13 mouse cellular contexts compared by ENCODE assay signal in genomic region chr14:31138219-31138896, GRCm38 (mm10). TPM values are rescaled to one million over a fixed set of nuclear protein-coding genes. Genes with fewer than 3 reads are reported as not detected.
DNase-seq lines count a peak whose midpoint lies in the region; ATAC-seq lines count a peak whose summit lies in the region.
"Had no signal": no experiment of that assay in that cellular context is flagged by ENCODE, and none has a peak within 500 bp of the region (broad histone marks: within the 10 kb centered on the region; RNA-seq: fewer than 3 reads in every experiment).

No protein-coding gene starts in this region.

- DNase-seq in gastrocnemius, postnatal 10 days = peak; percentile 4
- no peak for DNase-seq in gastrocnemius, postnatal 36 days
- peak; percentile 13 for DNase-seq in urinary bladder, adult 2 months (ENCODE audit: low spot score)
- DNase-seq in urinary bladder, postnatal 25 days (ENCODE audit: low spot score) = no peak
- DNase-seq in frontal cortex, adult 2 months (ENCODE audit: extremely low spot score in 1 of 2, low spot score in 1 of 2) = no peak
- DNase-seq in c-Kit-positive CD71-positive TER-119-positive erythroid progenitor cells, embryonic 14.5 days (ENCODE audit: low spot score) = no peak

- no peaks in the 10 kb centered on the region for H3K27me3 ChIP-seq in kidney, embryonic 16.5 days (ENCODE audit: insufficient read depth, low read length)
- no peaks in the 10 kb centered on the region for H3K27me3 ChIP-seq in kidney, embryonic 14.5 days (ENCODE audit: control insufficient read depth, insufficient read depth, low read length)
- H3K27me3 ChIP-seq: forebrain, embryonic 13.5 days; limb, embryonic 13.5 days had no signal

- no peak for ATAC-seq in kidney, embryonic 16.5 days (ENCODE audit: low FRiP score, low TSS enrichment)
- ATAC-seq in kidney, embryonic 14.5 days (ENCODE audit: low FRiP score, low TSS enrichment) = no peak
- ATAC-seq: forebrain, embryonic 13.5 days; intestine, embryonic 16.5 days had no signal

- H3K4me3 ChIP-seq in kidney, embryonic 16.5 days (ENCODE audit: low read length) = no peak overlapping the region
- no peak overlapping the region for H3K4me3 ChIP-seq in kidney, embryonic 14.5 days (ENCODE audit: low read length)
- H3K4me3 ChIP-seq: embryonic facial prominence, embryonic 10.5 days; forebrain, embryonic 13.5 days; limb, embryonic 13.5 days had no signal

- 75% methylated on average over 30 of the region's 35 CpGs for WGBS in kidney, embryonic 16.5 days
- WGBS in kidney, embryonic 14.5 days = 86% methylated on average over 29 of the region's 35 CpGs

- peaks cover 78% of the 10 kb centered on the region for H3K36me3 ChIP-seq in kidney, embryonic 16.5 days (ENCODE audit: insufficient read depth, low read length)
- H3K36me3 ChIP-seq in kidney, embryonic 14.5 days (ENCODE audit: control insufficient read depth, insufficient read depth, low read length) = peaks cover 83% of the 10 kb centered on the region

- H3K9ac ChIP-seq in kidney, embryonic 16.5 days (replicated peaks; ENCODE audit: low read length) = no peak overlapping the region
- no peak overlapping the region for H3K9ac ChIP-seq in kidney, embryonic 14.5 days (ENCODE audit: low read depth, low read length)
- H3K9ac ChIP-seq: forebrain, embryonic 13.5 days; limb, embryonic 13.5 days had no signal

- H3K27ac ChIP-seq in kidney, embryonic 16.5 days (ENCODE audit: low read length) = peak overlapping the region; percentile 82; the same call in 1 of the 2 replicates
- no peak overlapping the region for H3K27ac ChIP-seq in kidney, embryonic 14.5 days (ENCODE audit: low read depth, low read length)
- H3K27ac ChIP-seq: forebrain, embryonic 13.5 days had no signal

- intact Hi-C loops in gastrocnemius, postnatal 36 days (cut with DNase I) = no loop called here

- 0 out of 2 replicates have a peak, but pooled peaks cover 5% of the 10 kb centered on the region for H3K9me3 ChIP-seq in kidney, embryonic 16.5 days (ENCODE audit: low read length)
- H3K9me3 ChIP-seq in kidney, embryonic 14.5 days (ENCODE audit: control insufficient read depth, low read length) = no peaks in the 10 kb centered on the region
- H3K9me3 ChIP-seq: embryonic facial prominence, embryonic 10.5 days; forebrain, embryonic 13.5 days; limb, embryonic 13.5 days had no signal

- peaks cover 27% of the 10 kb centered on the region for H3K4me1 ChIP-seq in kidney, embryonic 16.5 days (ENCODE audit: insufficient read depth, low read length)
- peaks cover 2% of the 10 kb centered on the region for H3K4me1 ChIP-seq in kidney, embryonic 14.5 days (ENCODE audit: control insufficient read depth, insufficient read depth, low read length)

- no peak overlapping the region for H3K4me2 ChIP-seq in kidney, embryonic 16.5 days (replicated peaks; ENCODE audit: low read depth, low read length)
- no peak overlapping the region for H3K4me2 ChIP-seq in kidney, embryonic 14.5 days (replicated peaks; ENCODE audit: low read depth, low read length)
- H3K4me2 ChIP-seq: forebrain, embryonic 13.5 days; limb, embryonic 13.5 days had no signal

RNA-seq across cellular contexts. Expression of gene Nt5dc2, which starts 7.5 kb away (rescaled TPM):
- total RNA-seq in gastrocnemius, postnatal 10 days (2021) = 10 to 100 TPM; 14.2 to 14.5 TPM
- 1 to 10 TPM; 2.2 to 2.4 TPM for total RNA-seq in gastrocnemius, postnatal 36 days (2021)
- polyA plus RNA-seq in kidney, embryonic 16.5 days (2015; fragmentation: Nextera tagmentation; extraction: Ambion mirVana) = 350 and 354 TPM in 2 replicates
- polyA plus RNA-seq in kidney, embryonic 14.5 days (2014; fragmentation: Nextera tagmentation; extraction: Ambion mirVana) = 377 and 517 TPM in 2 replicates
- polyA plus RNA-seq in urinary bladder, adult 2 months (2012; rRNA removed) = 8.0 and 8.1 TPM in 2 replicates
- 20.2 and 21.4 TPM in 2 replicates for polyA plus RNA-seq in frontal cortex, adult 2 months (2012; rRNA removed)
- total RNA-seq: monocyte, adult 5-6 weeks had no signal

RNA-seq across cellular contexts. Expression of gene Smim4, which starts 9.6 kb away (rescaled TPM):
- 10 to 100 TPM; 39.5 to 43.0 TPM for total RNA-seq in gastrocnemius, postnatal 10 days (2021)
- total RNA-seq in gastrocnemius, postnatal 36 days (2021) = 10 to 100 TPM; 29.3 to 40.5 TPM
- polyA plus RNA-seq in kidney, embryonic 16.5 days (2015; fragmentation: Nextera tagmentation; extraction: Ambion mirVana) = 105 and 109 TPM in 2 replicates
- 98.5 and 124 TPM in 2 replicates for polyA plus RNA-seq in kidney, embryonic 14.5 days (2014; fragmentation: Nextera tagmentation; extraction: Ambion mirVana)
- polyA plus RNA-seq in urinary bladder, adult 2 months (2012; rRNA removed) = 28.1 and 42.8 TPM in 2 replicates
- 25.7 and 29.9 TPM in 2 replicates for polyA plus RNA-seq in frontal cortex, adult 2 months (2012; rRNA removed)

RNA-seq across cellular contexts. Expression of gene Stab1, which starts 30.1 kb away (rescaled TPM):
- total RNA-seq in gastrocnemius, postnatal 10 days (2021) = 10 to 100 TPM; 45.3 to 54.3 TPM
- total RNA-seq in gastrocnemius, postnatal 36 days (2021) = 10 to 100 TPM; 15.6 to 17.7 TPM
- polyA plus RNA-seq in kidney, embryonic 16.5 days (2015; fragmentation: Nextera tagmentation; extraction: Ambion mirVana) = 35.2 and 39.8 TPM in 2 replicates
- polyA plus RNA-seq in kidney, embryonic 14.5 days (2014; fragmentation: Nextera tagmentation; extraction: Ambion mirVana) = 39.8 and 41.1 TPM in 2 replicates
- 85.3 and 90.2 TPM in 2 replicates for polyA plus RNA-seq in urinary bladder, adult 2 months (2012; rRNA removed)
- polyA plus RNA-seq in frontal cortex, adult 2 months (2012; rRNA removed) = 15.5 and 19.1 TPM in 2 replicates
- total RNA-seq: monocyte, adult 5-6 weeks had no signal

Comparison
In these comparisons a context has a peak if more than half of its experiments do, and no peak if none do; other contexts are left out.
1. DNase-seq: peak in gastrocnemius, postnatal 10 days (single experiment) and urinary bladder, adult 2 months (single experiment); none in gastrocnemius, postnatal 36 days (0 of 2), urinary bladder, postnatal 25 days (single experiment), frontal cortex, adult 2 months (0 of 2) and c-Kit-positive CD71-positive TER-119-positive erythroid progenitor cells, embryonic 14.5 days (single experiment).
2. RNA of gene Nt5dc2, which starts 7.5 kb away (polyA plus RNA-seq): 377 to 517 TPM in kidney, embryonic 14.5 days and 350 to 354 TPM in kidney, embryonic 16.5 days; 20.2 to 21.4 TPM in frontal cortex, adult 2 months and 8.0 to 8.1 TPM in urinary bladder, adult 2 months; every median in the first group is over 10 times any median in the second.